8 mouse cellular contexts compared by ENCODE assay signal in genomic region chr3:116512151-116512903, GRCm38 (mm10). TPM values are rescaled to one million over a fixed set of nuclear protein-coding genes. Genes with fewer than 3 reads are reported as not detected.
DNase-seq lines count a peak whose midpoint lies in the region; ATAC-seq and TF ChIP-seq lines count a peak whose summit lies in the region.

No protein-coding gene starts in this region.

- ATAC-seq in G1E (ENCODE audit: extremely low read depth, insufficient number of reproducible peaks, low FRiP score, poor library complexity, severe bottlenecking) = no peak
- peak; percentile 34 for ATAC-seq in hindbrain, embryonic 16.5 days
- no peak for ATAC-seq in liver, embryonic 16.5 days (ENCODE audit: low read depth)

- H3K4me1 ChIP-seq in G1E (ENCODE audit: insufficient read depth, low read depth, low read length) = peaks cover 34% of the 10 kb centered on the region
- peaks cover 18% of the 10 kb centered on the region for H3K4me1 ChIP-seq in embryonic facial prominence, embryonic 10.5 days
- H3K4me1 ChIP-seq in hindbrain, embryonic 16.5 days (ENCODE audit: control insufficient read depth, insufficient read depth, low read depth, low read length) = peaks cover 7% of the 10 kb centered on the region; the same call in 1 of the 2 replicates
- peaks cover 12% of the 10 kb centered on the region for H3K4me1 ChIP-seq in liver, embryonic 16.5 days (ENCODE audit: control insufficient read depth, low read depth, low read length)

- DNase-seq in layer of hippocampus, adult 11-12 months (ENCODE audit: low spot score) = peak; percentile 47
- no peak for DNase-seq in layer of hippocampus, postnatal 10 days (ENCODE audit: low spot score in 2 of 2)
- DNase-seq in G1E (ENCODE audit: low spot score) = no peak
- no peak for DNase-seq in embryonic facial prominence, embryonic 10.5 days (ENCODE audit: low spot score)
- peak; percentile 13 to 29 for DNase-seq in spleen, postnatal 36 days (ENCODE audit: low spot score in 2 of 2)
- no peak for DNase-seq in embryo, embryonic 9.5 days (ENCODE audit: extremely low spot score)

- peak overlapping the region; percentile 81 for H3K4me2 ChIP-seq in hindbrain, embryonic 16.5 days (ENCODE audit: low read length)
- H3K4me2 ChIP-seq in liver, embryonic 16.5 days (ENCODE audit: low read depth, low read length) = peak overlapping the region; percentile 71

- peak overlapping the region; percentile 70; the same call in 1 of the 2 replicates for H3K27ac ChIP-seq in embryonic facial prominence, embryonic 10.5 days (replicated peaks)
- H3K27ac ChIP-seq in hindbrain, embryonic 16.5 days (ENCODE audit: low read depth, low read length) = no peak overlapping the region; the same call in 1 of the 2 replicates
- no peak overlapping the region for H3K27ac ChIP-seq in liver, embryonic 16.5 days (ENCODE audit: low read length)

- no peaks in the 10 kb centered on the region for H3K9me3 ChIP-seq in G1E (replicated peaks)
- H3K9me3 ChIP-seq in embryonic facial prominence, embryonic 10.5 days = no peaks in the 10 kb centered on the region
- no peaks in the 10 kb centered on the region for H3K9me3 ChIP-seq in hindbrain, embryonic 16.5 days (ENCODE audit: control insufficient read depth, low read length)
- H3K9me3 ChIP-seq in liver, embryonic 16.5 days (replicated peaks; ENCODE audit: control insufficient read depth, low read length) = no peaks in the 10 kb centered on the region

- H3K4me3 ChIP-seq in G1E (ENCODE audit: low read depth, low read length) = peak overlapping the region; percentile 74; the same call in 1 of the 2 replicates
- peak overlapping the region; percentile 73 for H3K4me3 ChIP-seq in embryonic facial prominence, embryonic 10.5 days
- H3K4me3 ChIP-seq in hindbrain, embryonic 16.5 days (ENCODE audit: low read length) = peak overlapping the region; percentile 62
- H3K4me3 ChIP-seq in liver, embryonic 16.5 days (ENCODE audit: low read depth, low read length) = peak overlapping the region; percentile 61

- peaks cover 11% of the 10 kb centered on the region for H3K36me3 ChIP-seq in G1E (replicated peaks)
- H3K36me3 ChIP-seq in embryonic facial prominence, embryonic 10.5 days (replicated peaks) = 0 out of 2 replicates have a peak, but pooled peaks cover 11% of the 10 kb centered on the region
- no peaks in the 10 kb centered on the region for H3K36me3 ChIP-seq in hindbrain, embryonic 16.5 days (ENCODE audit: control insufficient read depth, insufficient read depth, low read length)
- H3K36me3 ChIP-seq in liver, embryonic 16.5 days (ENCODE audit: control insufficient read depth, insufficient read depth) = no peaks in the 10 kb centered on the region

- H3K27me3 ChIP-seq in G1E (ENCODE audit: insufficient read depth, low read length) = peaks cover 4% of the 10 kb centered on the region
- H3K27me3 ChIP-seq in embryonic facial prominence, embryonic 10.5 days (replicated peaks; ENCODE audit: low read depth, poor library complexity, severe bottlenecking) = no peaks in the 10 kb centered on the region
- no peaks in the 10 kb centered on the region for H3K27me3 ChIP-seq in hindbrain, embryonic 16.5 days (replicated peaks; ENCODE audit: control insufficient read depth, insufficient read depth, low read length)
- H3K27me3 ChIP-seq in liver, embryonic 16.5 days (ENCODE audit: control insufficient read depth, insufficient read depth, low read depth, low read length) = no peaks in the 10 kb centered on the region

- H3K9ac ChIP-seq in hindbrain, embryonic 16.5 days (ENCODE audit: low read depth, low read length) = no peak overlapping the region
- H3K9ac ChIP-seq in liver, embryonic 16.5 days (ENCODE audit: low read depth, low read length) = no peak overlapping the region

- TF ChIP-seq CTCF in G1E (IDR thresholded peaks at IDR 0.05; ENCODE audit: low read depth, low read length) = no peak

- WGBS in embryonic facial prominence, embryonic 10.5 days = 43% methylated on average over 12 of the region's 12 CpGs
- WGBS in hindbrain, embryonic 16.5 days = 43% methylated on average over 12 of the region's 12 CpGs
- WGBS in liver, embryonic 16.5 days (ENCODE audit: insufficient replicate concordance) = 39% methylated on average over 12 of the region's 12 CpGs

RNA-seq across cellular contexts. Expression of gene Dbt, which starts 0.5 kb away (rescaled TPM):
- total RNA-seq in layer of hippocampus, postnatal 10 days (2021) = 10 to 100 TPM; 16.7 to 22.2 TPM
- total RNA-seq in G1E (2014; fragmentation: Nextera tagmentation) (9.5 and 16.3 TPM in 2 replicates), G1E (2017) (6.4 and 6.8 TPM in 2 replicates)
- 0.35 and 0.69 TPM in 2 replicates for polyA plus RNA-seq in G1E (2012)
- polyA plus RNA-seq in embryonic facial prominence, embryonic 10.5 days (2016; fragmentation: Nextera tagmentation; extraction: Ambion mirVana) = 12.3 and 12.5 TPM in 2 replicates
- 12.5 and 15.1 TPM in 2 replicates for polyA plus RNA-seq in hindbrain, embryonic 16.5 days (2015; fragmentation: Nextera tagmentation; extraction: Ambion mirVana)
- 19.4 and 19.9 TPM in 2 replicates for polyA plus RNA-seq in liver, embryonic 16.5 days (2015; fragmentation: Nextera tagmentation; extraction: Ambion mirVana)

RNA-seq across cellular contexts. Expression of gene Rtca, which starts 4.3 kb away (rescaled TPM):
- 10 to 100 TPM; 68.1 to 70.0 TPM for total RNA-seq in layer of hippocampus, postnatal 10 days (2021)
- 31.6 and 47.9 TPM in 2 replicates for total RNA-seq in G1E (2014; fragmentation: Nextera tagmentation)
- total RNA-seq in G1E (2017) = 32.1 and 36.8 TPM in 2 replicates
- 36.7 and 40.3 TPM in 2 replicates for polyA plus RNA-seq in G1E (2012)
- 109 and 114 TPM in 2 replicates for polyA plus RNA-seq in embryonic facial prominence, embryonic 10.5 days (2016; fragmentation: Nextera tagmentation; extraction: Ambion mirVana)
- polyA plus RNA-seq in hindbrain, embryonic 16.5 days (2015; fragmentation: Nextera tagmentation; extraction: Ambion mirVana) = 113 and 121 TPM in 2 replicates
- polyA plus RNA-seq in liver, embryonic 16.5 days (2015; fragmentation: Nextera tagmentation; extraction: Ambion mirVana) = 19.9 and 20.9 TPM in 2 replicates

RNA-seq across cellular contexts. Expression of gene Lrrc39, which starts 50.4 kb away (rescaled TPM):
- under 1 TPM; 0.25 to 0.27 TPM for total RNA-seq in layer of hippocampus, postnatal 10 days (2021)
- total RNA-seq in G1E (2014; fragmentation: Nextera tagmentation) = 2.0 and 4.2 TPM in 2 replicates
- 1.7 and 2.2 TPM in 2 replicates for total RNA-seq in G1E (2017)
- not detected in 2 replicates for polyA plus RNA-seq in G1E (2012)
- polyA plus RNA-seq in embryonic facial prominence, embryonic 10.5 days (2016; fragmentation: Nextera tagmentation; extraction: Ambion mirVana) = 0.70 and 0.75 TPM in 2 replicates
- 0.13 and 0.45 TPM in 2 replicates for polyA plus RNA-seq in hindbrain, embryonic 16.5 days (2015; fragmentation: Nextera tagmentation; extraction: Ambion mirVana)
- polyA plus RNA-seq in liver, embryonic 16.5 days (2015; fragmentation: Nextera tagmentation; extraction: Ambion mirVana) = 2.2 and 2.7 TPM in 2 replicates

Comparison
In these comparisons a context has a peak if more than half of its experiments do, and no peak if none do; other contexts are left out.
1. DNase-seq: peak in layer of hippocampus, adult 11-12 months (single experiment) and spleen, postnatal 36 days (2 of 2); none in layer of hippocampus, postnatal 10 days (0 of 2), G1E (single experiment), embryonic facial prominence, embryonic 10.5 days (single experiment) and embryo, embryonic 9.5 days (single experiment).
2. Peak in every context shown above with its lines, with median percentiles within 50 percentile points of each other: H3K4me3 ChIP-seq.